Mouse (Mus musculus): ENCODE measurements at regions not wholly inside any gene's neighbourhood (a gene's known extent, or its start where the extent isn't known, plus 50 kb on each side); places are given as distances from the start of the nearest gene placed in this dataset.
"Not testable (repeated sequence)": the region's sequence is repeated elsewhere in the genome, so short reads cannot be mapped to it uniquely, and the experiment has no call there.

DNA sequence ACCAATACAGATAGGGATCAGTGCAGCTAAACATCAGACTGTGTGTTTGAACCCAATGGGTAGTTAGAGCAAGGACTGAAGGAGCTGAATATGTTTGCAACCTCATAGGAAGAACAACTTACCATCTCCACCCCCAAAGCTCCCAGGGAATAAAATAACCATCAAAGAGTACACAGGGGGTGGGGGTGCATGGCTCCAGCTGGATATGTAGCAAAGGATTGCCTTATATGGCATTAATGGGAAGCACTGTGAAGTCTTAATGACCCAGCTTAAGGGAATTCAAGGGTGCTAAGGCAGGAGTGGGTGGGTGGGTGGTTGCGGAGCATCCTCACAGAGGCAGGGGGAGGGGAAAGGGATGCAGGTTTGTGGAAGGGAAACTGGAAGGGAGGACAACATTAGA is 404.0 kb upstream of the Gm12887 start:
- no peak overlapping the region for H3K9ac ChIP-seq
- H3K4me3 ChIP-seq: no peak overlapping the region
- no peak overlapping the region for H3K27ac ChIP-seq
- no peaks in the 10 kb centered on the region for H3K27me3 ChIP-seq (replicated peaks)
- no peak overlapping the region for H3K4me2 ChIP-seq
- no peak for ATAC-seq (replicated peaks)
- peaks cover 80% of the 10 kb centered on the region for H3K9me3 ChIP-seq
- H3K4me1 ChIP-seq: no peaks in the 10 kb centered on the region
- 86% methylated on average over 1 of the region's 1 CpGs for WGBS
- no peaks in the 10 kb centered on the region for H3K36me3 ChIP-seq (replicated peaks)

- WGBS: 91% methylated on average over 15 of the region's 15 CpGs
- Histone ChIP-seq H3K36me3 (replicated peaks) (no peaks in the 10 kb centered on the region), H3K9ac (no peak overlapping the region), H3K27ac (no peak overlapping the region), H3K9me3 (peaks cover 74% of the 10 kb centered on the region), H3K4me1 (no peaks in the 10 kb centered on the region), H3K4me2 (no peak overlapping the region), H3K27me3 (replicated peaks) (no peaks in the 10 kb centered on the region), H3K4me3 (no peak overlapping the region)
- ATAC-seq (replicated peaks): no peak
Observed at GRCm38 (mm10) chr4:122022854-122023253, 401.0 kb upstream of the Gm12887 start.

- H3K27me3 ChIP-seq (replicated peaks); H3K36me3 ChIP-seq (replicated peaks); H3K4me3 ChIP-seq; ATAC-seq (replicated peaks); H3K27ac ChIP-seq; H3K4me2 ChIP-seq; H3K9ac ChIP-seq; H3K4me1 ChIP-seq: not testable (repeated sequence)
- 95% methylated on average over 26 of the region's 26 CpGs for WGBS
- H3K9me3 ChIP-seq: peaks cover 74% of the 10 kb centered on the region
Observed at GRCm38 (mm10) chr4:122008938-122009459, 387.1 kb upstream of the Gm12887 start.

DNA sequence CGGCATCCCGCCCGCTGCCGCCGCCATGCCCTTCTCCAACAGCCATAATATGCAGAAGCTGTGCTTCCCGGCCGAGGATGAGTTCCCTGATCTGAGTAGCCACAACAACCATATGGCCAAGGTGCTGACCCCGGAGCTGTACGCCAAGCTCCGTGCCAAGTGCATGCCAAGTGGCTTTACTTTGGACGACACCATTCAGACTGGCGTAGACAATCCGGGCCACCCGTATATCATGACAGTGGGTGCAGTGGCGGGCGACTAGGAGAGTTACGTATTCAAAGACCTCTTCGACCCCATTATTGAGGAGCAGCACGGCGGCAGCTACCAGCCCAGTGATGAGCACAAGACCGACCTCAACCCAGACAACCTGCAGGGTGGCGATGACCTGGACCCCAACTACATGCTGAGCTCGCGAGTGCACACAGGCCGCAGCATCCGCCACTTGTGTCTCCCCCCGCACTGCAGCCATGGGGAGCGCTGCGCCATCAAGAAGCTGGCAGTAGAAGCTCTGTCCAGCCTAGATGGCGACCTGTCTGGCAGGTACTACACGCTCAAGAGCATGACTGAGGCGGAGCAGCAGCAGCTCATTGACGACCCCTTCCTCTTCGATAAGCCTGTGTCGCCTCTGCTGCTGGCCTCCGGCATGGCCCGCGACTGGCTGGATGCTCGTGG is 386.4 kb upstream of the Gm12887 start:
- H3K4me2 ChIP-seq: no peak overlapping the region
- H3K27me3 ChIP-seq (replicated peaks): no peaks in the 10 kb centered on the region
- no peak overlapping the region for H3K27ac ChIP-seq
- peaks cover 74% of the 10 kb centered on the region for H3K9me3 ChIP-seq
- no peaks in the 10 kb centered on the region for H3K36me3 ChIP-seq (replicated peaks)
- no peak overlapping the region for H3K4me3 ChIP-seq
- H3K9ac ChIP-seq: no peak overlapping the region
- 95% methylated on average over 39 of the region's 39 CpGs for WGBS
- no peak for ATAC-seq (replicated peaks)
- H3K4me1 ChIP-seq: no peaks in the 10 kb centered on the region

DNA sequence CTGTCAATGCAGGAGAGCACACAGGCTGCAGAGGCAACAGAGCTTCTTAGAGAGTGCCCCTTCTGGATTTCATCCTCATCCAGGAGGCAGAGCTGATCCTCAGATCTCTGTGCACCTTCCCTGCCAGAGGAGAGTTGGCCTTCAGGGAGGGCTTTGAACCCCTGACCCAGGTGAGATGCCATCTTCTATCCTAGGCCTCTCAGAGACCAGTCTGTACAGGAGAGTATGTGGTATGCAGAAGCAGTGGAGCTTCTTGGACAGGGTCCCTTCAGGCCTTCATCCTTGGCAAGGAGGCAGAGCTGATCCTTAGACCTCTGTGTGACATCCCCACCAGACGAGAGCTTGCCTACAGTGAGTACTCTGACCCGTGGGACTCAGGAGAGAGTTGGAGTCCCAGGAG is 364.8 kb upstream of the Gm12887 start:
- no peak overlapping the region for H3K4me3 ChIP-seq
- no peaks in the 10 kb centered on the region for H3K36me3 ChIP-seq (replicated peaks)
- no peak overlapping the region for H3K9ac ChIP-seq
- peaks cover 56% of the 10 kb centered on the region for H3K9me3 ChIP-seq
- H3K27me3 ChIP-seq (replicated peaks): no peaks in the 10 kb centered on the region
- 73% methylated on average over 2 of the region's 2 CpGs for WGBS
- H3K27ac ChIP-seq: no peak overlapping the region
- H3K4me2 ChIP-seq: no peak overlapping the region
- no peak for ATAC-seq (replicated peaks)
- no peaks in the 10 kb centered on the region for H3K4me1 ChIP-seq

- Histone ChIP-seq H3K27me3 (replicated peaks) (no peaks in the 10 kb centered on the region), H3K27ac (no peak overlapping the region), H3K4me2 (no peak overlapping the region), H3K4me3 (no peak overlapping the region), H3K4me1 (no peaks in the 10 kb centered on the region), H3K9ac (no peak overlapping the region), H3K9me3 (peaks cover 56% of the 10 kb centered on the region), H3K36me3 (replicated peaks) (no peaks in the 10 kb centered on the region)
- WGBS: 68% methylated on average over 1 of the region's 1 CpGs
- ATAC-seq (replicated peaks): no peak
Observed at GRCm38 (mm10) chr4:121985371-121985770, 363.5 kb upstream of the Gm12887 start.

GRCm38 (mm10) chr4:121975831-121976230 is 353.9 kb upstream of the Gm12887 start:
- no peak for ATAC-seq (replicated peaks)
- no peak overlapping the region for H3K9ac ChIP-seq
- peaks cover 29% of the 10 kb centered on the region for H3K9me3 ChIP-seq
- 84% methylated on average over 3 of the region's 3 CpGs for WGBS
- H3K27me3 ChIP-seq (replicated peaks): no peaks in the 10 kb centered on the region
- H3K27ac ChIP-seq: no peak overlapping the region
- no peaks in the 10 kb centered on the region for H3K36me3 ChIP-seq (replicated peaks)
- no peak overlapping the region for H3K4me3 ChIP-seq
- H3K4me1 ChIP-seq: no peaks in the 10 kb centered on the region
- no peak overlapping the region for H3K4me2 ChIP-seq
